Mouse (Mus musculus) hindbrain, embryonic 10.5 days (tissue): Measurements from ENCODE around the gene Ppp1r13b. TPM values are rescaled to one million over a fixed set of nuclear protein-coding genes. Genes with fewer than 3 reads are reported as not detected.
"Not testable (repeated sequence)": the region's sequence is repeated elsewhere in the genome, so short reads cannot be mapped to it uniquely, and the experiment has no call there.

Experiments
- DNase-seq: peaks from one replicate; pipeline ENCODE4 v3.0.0-alpha.2; 2017; ENCODE audit warnings: low spot score
- H3K27ac ChIP-seq: fragments of 300-500 bp; sonication (generic); 2 replicates; pipeline ENCODE4 v1.5.1; 2016; ENCODE audit warnings: mild to moderate bottlenecking, moderate library complexity
- H3K27me3 ChIP-seq: fragments of 300-500 bp; sonication (generic); 2 replicates; pipeline ENCODE4 v1.6.1; 2016; ENCODE audit warnings: mild to moderate bottlenecking; ENCODE audit not compliant: poor library complexity, insufficient read depth, severe bottlenecking
- H3K36me3 ChIP-seq: fragments of 300-500 bp; sonication (generic); 2 replicates; pipeline ENCODE4 v1.6.1; 2016; ENCODE audit warnings: mild to moderate bottlenecking, moderate library complexity
- H3K4me1 ChIP-seq: fragments of 300-500 bp; sonication (generic); replicated peaks from 2 replicates; pipeline ENCODE4 v1.6.1; 2016; ENCODE audit warnings: mild to moderate bottlenecking
- H3K4me3 ChIP-seq: fragments of 300-500 bp; sonication (generic); 2 replicates; pipeline ENCODE4 v1.5.1; 2016; ENCODE audit warnings: mild to moderate bottlenecking, moderate library complexity
- H3K9me3 ChIP-seq: fragments of 300-500 bp; sonication (generic); 2 replicates; pipeline ENCODE4 v1.6.1; 2016; ENCODE audit warnings: mild to moderate bottlenecking, moderate library complexity
- WGBS: fragments of 180-500 bp; shearing (Covaris S2); methylation state at CpG from one replicate; pipeline ENCODE4 v1.1.7; 2016; 5-methylcytosine and 5-hydroxymethylcytosine counted together
- polyA plus RNA-seq: library from polyadenylated mRNA; unstranded; fragments of >200 nt; fragmentation: Nextera tagmentation; extraction: Ambion mirVana; gene quantifications from 2 replicates; pipeline ENCODE4 v1.2.1, GENCODE M21; 2016

Ppp1r13b gene
- polyA plus RNA-seq: 4.5 and 6.2 TPM in 2 replicates

- DNase-seq: peak; percentile 86
- Histone ChIP-seq H3K4me1 (peaks cover 17% of the 10 kb centered on the region), H3K27me3 (peaks cover 74% of the 10 kb centered on the region), H3K36me3 (no peaks in the 10 kb centered on the region), H3K4me3 (peak within 1 kb of the TSS; percentile 80), H3K27ac (peak within 1 kb of the TSS; percentile 84), H3K9me3 (no peaks in the 10 kb centered on the region)
- WGBS: under 1% methylated on average over 80 of the region's 80 CpGs
Measured at GRCm38 (mm10) chr12:111907970-111908681, at the start of gene Ppp1r13b. Gene Ppp1r13b, minus strand, starts transcription at chr12:111908110.

GRCm38 (mm10) chr12:111956173-111956572 is 48.3 kb upstream of the Ppp1r13b start:
- no peak for DNase-seq
- no peak overlapping the region for H3K4me3 ChIP-seq
- no peak overlapping the region for H3K27ac ChIP-seq
- H3K36me3 ChIP-seq: peaks cover 26% of the 10 kb centered on the region
- no peaks in the 10 kb centered on the region for H3K27me3 ChIP-seq
- H3K9me3 ChIP-seq: peaks cover 9% of the 10 kb centered on the region
- WGBS: 71% methylated on average over 5 of the region's 5 CpGs
- H3K4me1 ChIP-seq: 0 out of 2 replicates have a peak, but pooled peaks cover 12% of the 10 kb centered on the region

- Histone ChIP-seq H3K27ac (0 out of 2 replicates have a peak overlapping the region, but pooled peaks have one; percentile 5), H3K27me3 (no peaks in the 10 kb centered on the region), H3K4me1 (0 out of 2 replicates have a peak, but pooled peaks cover 5% of the 10 kb centered on the region), H3K9me3 (no peaks in the 10 kb centered on the region), H3K4me3 (no peak overlapping the region), H3K36me3 (no peaks in the 10 kb centered on the region)
- 61% methylated on average over 5 of the region's 5 CpGs for WGBS
- no peak for DNase-seq
Measured at GRCm38 (mm10) chr12:111951701-111952100, 43.8 kb upstream of the Ppp1r13b start.

- H3K27me3 ChIP-seq: no peaks in the 10 kb centered on the region
- no peaks in the 10 kb centered on the region for H3K9me3 ChIP-seq
- H3K4me1 ChIP-seq: peaks cover 9% of the 10 kb centered on the region; the same call in 1 of the 2 replicates
- no peak for DNase-seq
- H3K4me3 ChIP-seq: no peak overlapping the region
- no peaks in the 10 kb centered on the region for H3K36me3 ChIP-seq
- 84% methylated on average over 5 of the region's 5 CpGs for WGBS
- no peak overlapping the region for H3K27ac ChIP-seq
Measured at GRCm38 (mm10) chr12:111950486-111950885, 42.6 kb upstream of the Ppp1r13b start.

- H3K9me3 ChIP-seq: no peaks in the 10 kb centered on the region
- H3K4me1 ChIP-seq: peaks cover 34% of the 10 kb centered on the region
- no peaks in the 10 kb centered on the region for H3K36me3 ChIP-seq
- H3K4me3 ChIP-seq: no peak overlapping the region
- no peak for DNase-seq
- no peaks in the 10 kb centered on the region for H3K27me3 ChIP-seq
- H3K27ac ChIP-seq: no peak overlapping the region
- WGBS: 51% methylated on average over 2 of the region's 2 CpGs
Measured at GRCm38 (mm10) chr12:111946716-111947115, 38.8 kb upstream of the Ppp1r13b start.

- H3K9me3 ChIP-seq, DNase-seq, H3K27me3 ChIP-seq, H3K36me3 ChIP-seq, H3K4me3 ChIP-seq: not testable (repeated sequence)
- peak overlapping the region; percentile 68; the same call in 1 of the 2 replicates for H3K27ac ChIP-seq
- H3K4me1 ChIP-seq: peaks cover 29% of the 10 kb centered on the region
- WGBS: 70% methylated on average over 11 of the region's 15 CpGs
Measured at GRCm38 (mm10) chr12:111945765-111946655, 38.1 kb upstream of the Ppp1r13b start.

- WGBS: 62% methylated on average over 8 of the region's 8 CpGs
- no peaks in the 10 kb centered on the region for H3K27me3 ChIP-seq
- H3K4me1 ChIP-seq: peaks cover 29% of the 10 kb centered on the region
- H3K4me3 ChIP-seq: no peak overlapping the region
- H3K27ac ChIP-seq: peak overlapping the region; percentile 68
- H3K9me3 ChIP-seq: no peaks in the 10 kb centered on the region
- DNase-seq: no peak
- H3K36me3 ChIP-seq: no peaks in the 10 kb centered on the region
Measured at GRCm38 (mm10) chr12:111945115-111945514, 37.2 kb upstream of the Ppp1r13b start.

GRCm38 (mm10) chr12:111944065-111944987 is 36.4 kb upstream of the Ppp1r13b start:
- peak overlapping the region; percentile 3; the same call in 1 of the 2 replicates for H3K4me3 ChIP-seq
- H3K27ac ChIP-seq: peak overlapping the region; percentile 68
- not testable (repeated sequence) for H3K27me3 ChIP-seq, DNase-seq, H3K9me3 ChIP-seq, H3K36me3 ChIP-seq
- H3K4me1 ChIP-seq: peaks cover 29% of the 10 kb centered on the region
- 67% methylated on average over 18 of the region's 20 CpGs for WGBS

- WGBS: 62% methylated on average over 10 of the region's 10 CpGs
- Histone ChIP-seq H3K27ac (peak overlapping the region; percentile 72), H3K9me3 (no peaks in the 10 kb centered on the region), H3K4me1 (peaks cover 34% of the 10 kb centered on the region), H3K27me3 (no peaks in the 10 kb centered on the region), H3K4me3 (peak overlapping the region; percentile 3; the same call in 1 of the 2 replicates), H3K36me3 (no peaks in the 10 kb centered on the region)
- DNase-seq: no peak
Measured at GRCm38 (mm10) chr12:111943421-111944064, 35.6 kb upstream of the Ppp1r13b start.

GRCm38 (mm10) chr12:111938623-111939177 is 30.8 kb upstream of the Ppp1r13b start:
- H3K4me3 ChIP-seq: no peak overlapping the region
- no peak for DNase-seq
- WGBS: 63% methylated on average over 1 of the region's 1 CpGs
- no peaks in the 10 kb centered on the region for H3K9me3 ChIP-seq
- H3K4me1 ChIP-seq: peaks cover 38% of the 10 kb centered on the region
- H3K27ac ChIP-seq: 0 out of 2 replicates have a peak overlapping the region, but pooled peaks have one; percentile 73
- H3K36me3 ChIP-seq: no peaks in the 10 kb centered on the region
- no peaks in the 10 kb centered on the region for H3K27me3 ChIP-seq

- H3K27ac ChIP-seq: 0 out of 2 replicates have a peak overlapping the region, but pooled peaks have one; percentile 73
- no peaks in the 10 kb centered on the region for H3K27me3 ChIP-seq
- DNase-seq: no peak
- no peaks in the 10 kb centered on the region for H3K36me3 ChIP-seq
- H3K4me3 ChIP-seq: no peak overlapping the region
- peaks cover 46% of the 10 kb centered on the region for H3K4me1 ChIP-seq
- 42% methylated on average over 24 of the region's 24 CpGs for WGBS
- no peaks in the 10 kb centered on the region for H3K9me3 ChIP-seq
Measured at GRCm38 (mm10) chr12:111936706-111937550, 29.0 kb upstream of the Ppp1r13b start.
